Mouse (Mus musculus) liver, embryonic 14.5 days (tissue): ENCODE measurements around the gene Pigz. TPM values are rescaled to one million over a fixed set of nuclear protein-coding genes. Genes with fewer than 3 reads are reported as not detected.
"Not testable (repeated sequence)": the region's sequence is repeated elsewhere in the genome, so short reads cannot be mapped to it uniquely, and the experiment has no call there.

Experiments
- ATAC-seq: fragments of 200-750 bp; cut with Nextera tagmentation; 2 replicates; pipeline ENCODE4 v1.8.0; 2017; ENCODE audit warnings: moderate number of reproducible peaks, mild to moderate bottlenecking, moderate library complexity; ENCODE audit not compliant: insufficient read depth
- DNase-seq, 3 experiments: peaks; one replicate each; pipeline ENCODE4 v3.0.0-alpha.2; 2012 to 2013; ENCODE audit warnings: low read depth in 3 of 3, low spot score in 3 of 3
- H3K27ac ChIP-seq: fragments of 300-500 bp; sonication (generic); 2 replicates; pipeline ENCODE4 v1.5.1; 2014; ENCODE audit warnings: moderate library complexity, mild to moderate bottlenecking, control low read depth, inconsistent platforms
- H3K27me3 ChIP-seq: fragments of 300-500 bp; sonication (generic); 2 replicates; pipeline ENCODE4 v1.6.1; 2014; ENCODE audit warnings: mild to moderate bottlenecking, low read length, moderate library complexity; ENCODE audit not compliant: control insufficient read depth, insufficient read depth
- H3K36me3 ChIP-seq: fragments of 300-500 bp; sonication (generic); replicated peaks from 2 replicates; pipeline ENCODE4 v1.6.1; 2014; ENCODE audit warnings: low read depth; ENCODE audit not compliant: control insufficient read depth, insufficient read depth
- H3K4me1 ChIP-seq, 2 experiments: fragments of 200-500 bp in 1 of 2; fragments of 300-500 bp in 1 of 2; sonication (generic) in 1 of 2; replicated peaks; 2 replicates each; pipeline ENCODE4 v1.6.1; 2012 to 2014; ENCODE audit warnings: antibody characterized with exemption in 1 of 2, inconsistent platforms in 1 of 2, low read length in 1 of 2; ENCODE audit not compliant: control insufficient read depth in 2 of 2, insufficient read depth in 2 of 2
- H3K4me2 ChIP-seq: fragments of 300-500 bp; sonication (generic); 2 replicates; pipeline ENCODE4 v1.6.1; 2014; ENCODE audit warnings: low read depth, mild to moderate bottlenecking, control low read depth, moderate library complexity
- H3K4me3 ChIP-seq, 2 experiments: fragments of 200-500 bp in 1 of 2; fragments of 300-500 bp in 1 of 2; sonication (generic) in 1 of 2; 2 replicates each; pipeline ENCODE4 v1.5.1; 2012 to 2014; ENCODE audit warnings: low read depth in 2 of 2, low read length in 2 of 2, mild to moderate bottlenecking in 2 of 2, control low read depth in 1 of 2, inconsistent platforms in 1 of 2, moderate library complexity in 1 of 2; ENCODE audit not compliant: insufficient read depth in 1 of 2
- H3K9ac ChIP-seq: fragments of 300-500 bp; sonication (generic); replicated peaks from 2 replicates; pipeline ENCODE4 v1.6.1; 2014; ENCODE audit warnings: mild to moderate bottlenecking, control low read depth, moderate library complexity
- H3K9me3 ChIP-seq: fragments of 300-500 bp; sonication (generic); 2 replicates; pipeline ENCODE4 v1.6.1; 2016; ENCODE audit warnings: low read length, mixed read lengths; ENCODE audit not compliant: control insufficient read depth
- CTCF ChIP-seq: IDR thresholded peaks from 2 replicates; pipeline ENCODE4 v1.5.1; 2016; ENCODE audit warnings: antibody characterized with exemption, low read depth, control low read depth
- EP300 ChIP-seq: IDR thresholded peaks from 2 replicates; pipeline ENCODE4 v1.6.1; 2016; ENCODE audit warnings: antibody characterized with exemption, low read depth
- WGBS: fragments of 180-500 bp; shearing (Covaris S2); extraction: QIAGEN DNeasy Blood & Tissue Kit; methylation state at CpG from one replicate; pipeline ENCODE4 v1.1.7; 2014; ENCODE audit not compliant: insufficient replicate concordance; 5-methylcytosine and 5-hydroxymethylcytosine counted together
- polyA plus RNA-seq, 2 experiments: library from polyadenylated mRNA; depleted of rRNA in 1 of 2; stranded (reverse) in 1 of 2; unstranded in 1 of 2; fragments of >200 nt; fragmentation: Nextera tagmentation in 1 of 2; extraction: Ambion mirVana in 1 of 2; gene quantifications; 2 replicates each; pipeline versions ENCODE4 v1.2.1 to v1.2.3; 2012 to 2014

Gene Pigz
- polyA plus RNA-seq, 2 experiments: 0.28 to 0.31 TPM

- no peak overlapping the region for H3K27ac ChIP-seq
- 70% methylated on average over 12 of the region's 12 CpGs for WGBS
- no peaks in the 10 kb centered on the region for H3K27me3 ChIP-seq
These were observed 11.1 kb downstream of the Pigz start for GRCm38 (mm10) chr16:31944698-31945255.

GRCm38 (mm10) chr16:31945372-31945771 lies 11.7 kb downstream of the Pigz start:
- H3K27me3 ChIP-seq: no peaks in the 10 kb centered on the region
- 76% methylated on average over 6 of the region's 6 CpGs for WGBS
- no peak overlapping the region for H3K27ac ChIP-seq
- no peak overlapping the region for H3K4me2 ChIP-seq
- ATAC-seq: no peak
- H3K9me3 ChIP-seq: no peaks in the 10 kb centered on the region
- no peak overlapping the region for H3K4me3 ChIP-seq
- H3K36me3 ChIP-seq: no peaks in the 10 kb centered on the region
- no peak for TF ChIP-seq CTCF
- no peak overlapping the region for H3K9ac ChIP-seq
- peaks cover 2 to 18% of the 10 kb centered on the region in 2 experiments for H3K4me1 ChIP-seq
- DNase-seq: no peak

More at GRCm38 (mm10) chr16:31944698-31945255, 11.1 kb downstream of the Pigz start:
- H3K9ac ChIP-seq: no peak overlapping the region
- H3K4me2 ChIP-seq: no peak overlapping the region
- no peak for DNase-seq
- no peaks in the 10 kb centered on the region for H3K36me3 ChIP-seq
- no peak overlapping the region for H3K4me3 ChIP-seq
- no peak for ATAC-seq
- no peaks in the 10 kb centered on the region for H3K9me3 ChIP-seq
- H3K4me1 ChIP-seq: peaks cover 2 to 18% of the 10 kb centered on the region in 2 experiments
- TF ChIP-seq CTCF (no peak), EP300 (no peak)

DNA sequence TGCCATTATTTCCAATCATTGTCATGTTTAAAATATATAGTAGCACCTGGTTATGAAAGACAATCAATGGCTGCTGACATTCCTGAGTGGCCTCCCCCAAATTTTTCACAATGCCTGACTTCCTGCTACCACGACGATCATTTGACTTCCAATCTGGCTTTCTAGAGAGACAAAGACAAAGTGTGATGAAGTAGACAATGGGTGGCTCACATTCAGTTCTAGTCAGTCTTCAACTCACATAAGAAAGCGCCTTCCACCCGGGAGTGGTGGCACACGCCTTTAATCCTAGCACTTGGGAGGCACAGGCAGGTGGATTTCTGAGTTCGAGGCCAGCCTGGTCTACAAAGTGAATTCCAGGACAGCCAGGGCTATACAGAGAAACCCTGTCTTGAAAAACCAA lies 12.3 kb downstream of the Pigz start:
- H3K9me3 ChIP-seq, ATAC-seq, H3K36me3 ChIP-seq, H3K27ac ChIP-seq, H3K27me3 ChIP-seq, DNase-seq, H3K4me3 ChIP-seq, H3K9ac ChIP-seq: not testable (repeated sequence)
- Histone ChIP-seq H3K4me1 (peaks cover 2 to 15% of the 10 kb centered on the region in 2 experiments), H3K4me2 (peak overlapping the region; percentile 96; the same call in 1 of the 2 replicates)
- WGBS: 73% methylated on average over 6 of the region's 6 CpGs

DNA sequence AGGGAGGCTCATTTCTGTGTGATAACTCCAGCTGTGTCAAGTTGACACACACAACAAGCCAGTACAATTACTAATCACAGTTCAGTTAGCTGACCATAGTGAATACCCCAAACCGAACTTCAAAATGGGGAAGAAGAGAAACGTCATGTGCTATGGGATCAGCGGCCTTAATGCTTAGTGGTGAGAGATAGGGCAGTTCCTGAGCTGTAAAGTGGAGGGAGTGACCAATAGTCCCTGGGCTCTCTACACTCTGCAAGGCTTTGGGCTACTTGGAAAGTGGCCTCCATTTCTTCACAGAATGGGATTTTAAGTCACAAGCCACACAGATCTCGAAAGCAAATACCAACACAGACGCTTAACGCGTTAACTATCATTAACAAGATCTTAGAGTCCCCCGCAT lies 13.7 kb downstream of the Pigz start:
- Histone ChIP-seq H3K27ac (peak overlapping the region; percentile 11), H3K27me3 (no peaks in the 10 kb centered on the region), H3K4me2 (peak overlapping the region; percentile 96), H3K9me3 (no peaks in the 10 kb centered on the region), H3K9ac (peak overlapping the region; percentile 92), H3K4me1 (peaks cover 2 to 15% of the 10 kb centered on the region in 2 experiments), H3K36me3 (no peaks in the 10 kb centered on the region), H3K4me3 (peak overlapping the region; percentile 70 to 95)
- WGBS: 5% methylated on average over 8 of the region's 8 CpGs
- no peak for DNase-seq
- TF ChIP-seq EP300: no peak
- TF ChIP-seq CTCF: no peak
- ATAC-seq: no peak

DNA sequence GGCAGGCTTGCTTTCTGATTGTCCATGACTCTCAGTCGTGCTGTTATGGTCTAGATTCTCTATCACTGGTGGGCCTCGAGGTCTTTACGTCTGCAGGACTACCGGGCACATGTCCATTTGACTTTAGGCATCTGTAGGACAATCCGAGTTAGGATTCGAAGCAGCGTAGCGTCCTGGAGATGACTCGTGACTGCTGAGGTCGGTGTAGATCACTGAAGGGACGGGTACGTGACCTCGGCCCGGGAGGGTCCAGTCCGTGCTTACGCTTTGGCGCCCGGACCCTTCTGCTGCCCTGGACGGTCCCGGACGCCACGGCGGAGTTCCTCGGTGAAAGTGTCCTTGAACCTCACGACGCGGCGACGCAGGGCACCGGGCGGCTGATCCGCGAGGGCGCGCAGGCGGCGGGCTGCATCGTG lies 14.3 kb downstream of the Pigz start:
- Histone ChIP-seq H3K27me3 (no peaks in the 10 kb centered on the region), H3K4me3 (peak overlapping the region; percentile 70 to 95), H3K4me2 (peak overlapping the region; percentile 96), H3K27ac (peak overlapping the region; percentile 11), H3K9me3 (no peaks in the 10 kb centered on the region), H3K9ac (peak overlapping the region; percentile 92), H3K36me3 (no peaks in the 10 kb centered on the region), H3K4me1 (peaks cover 2 to 15% of the 10 kb centered on the region in 2 experiments)
- ATAC-seq: peak; percentile 54
- WGBS: under 1% methylated on average over 38 of the region's 38 CpGs
- no peak for DNase-seq
- TF ChIP-seq EP300 (no peak), CTCF (no peak)
